Mouse (Mus musculus) heart, adult 2 months (tissue): ENCODE results near the gene Zc2hc1c.

Experiments
- CTCF ChIP-seq: fragments of 200-600 bp; IDR thresholded peaks from 2 replicates; pipeline ENCODE4 v1.8.1; 2022; ENCODE audit warnings: antibody characterized with exemption, mild to moderate bottlenecking, moderate library complexity
- EP300 ChIP-seq: fragments of 200-500 bp; IDR thresholded peaks from 2 replicates; pipeline ENCODE4 v1.6.1; 2011; ENCODE audit warnings: low read depth, low read length, control low read depth; ENCODE audit not compliant: insufficient read depth
- POLR2A ChIP-seq: fragments of 200-500 bp; IDR thresholded peaks from 2 replicates; pipeline ENCODE4 v1.6.1; 2011; ENCODE audit warnings: mild to moderate bottlenecking, low read depth, low read length, control low read depth; ENCODE audit not compliant: insufficient read depth

DNA sequence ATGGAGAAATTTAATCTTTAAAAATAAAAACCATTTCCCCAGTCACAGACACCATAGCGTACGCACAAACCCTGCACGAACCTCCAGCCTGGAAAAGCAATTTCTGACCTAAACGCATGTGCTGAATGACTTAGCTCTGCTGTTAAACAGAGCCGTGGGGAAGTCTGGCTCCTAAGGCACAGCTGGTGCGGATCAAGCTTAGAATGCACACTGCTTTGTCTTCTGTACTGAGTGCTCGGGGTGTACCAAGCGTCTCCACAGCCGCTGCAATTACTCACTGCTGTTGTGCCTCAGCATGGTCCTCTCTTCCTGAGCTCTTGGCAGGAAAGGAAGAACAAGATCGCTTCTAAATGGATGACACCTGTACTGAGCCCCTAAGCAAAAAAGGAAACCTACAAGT, 25.9 kb upstream of the Zc2hc1c start:
- TF ChIP-seq CTCF (no peak), POLR2A (no peak), EP300 (no peak)
